Mouse (Mus musculus) erythroblast, embryonic 14.5 days (primary cell): ENCODE results near the gene Abca13. TPM values are rescaled to one million over a fixed set of nuclear protein-coding genes. Genes with fewer than 3 reads are reported as not detected.

ENCODE experiments used
- H3K27me3 ChIP-seq: 2 replicates; pipeline ENCODE4 v1.6.1; 2012; ENCODE audit warnings: inconsistent platforms; ENCODE audit not compliant: control insufficient read depth
- H3K36me3 ChIP-seq: 2 replicates; pipeline ENCODE4 v1.6.1; 2012; ENCODE audit warnings: mild to moderate bottlenecking, inconsistent platforms; ENCODE audit not compliant: control insufficient read depth
- H3K4me1 ChIP-seq: 2 replicates; pipeline ENCODE4 v1.6.1; 2012; ENCODE audit warnings: inconsistent platforms; ENCODE audit not compliant: control insufficient read depth
- H3K4me3 ChIP-seq: replicated peaks from 2 replicates; pipeline ENCODE3; 2012; ENCODE audit warnings: moderate library complexity, mild to moderate bottlenecking, inconsistent platforms
- H3K9me3 ChIP-seq: 2 replicates; pipeline ENCODE4 v1.6.1; 2012; ENCODE audit warnings: low read length, inconsistent platforms, mixed read lengths; ENCODE audit not compliant: control insufficient read depth
- GATA1 ChIP-seq: IDR thresholded peaks from 2 replicates; pipeline ENCODE4 v1.6.1; 2012; ENCODE audit warnings: low read length, inconsistent platforms, mixed read lengths
- TAL1 ChIP-seq: IDR thresholded peaks from 3 replicates; pipeline ENCODE4 v1.6.1; 2012; ENCODE audit warnings: low read length, inconsistent platforms, mixed read lengths
- polyA plus RNA-seq: library from polyadenylated mRNA; stranded (reverse); fragments of >175 nt; gene quantifications from 2 replicates; pipeline ENCODE4 v1.2.3, GENCODE M21; 2012

The Abca13 gene
- polyA plus RNA-seq, 1 experiment, result not detected

GRCm38 (mm10) chr11:9560026-9560425 is 368.3 kb downstream of the Abca13 start:
- H3K36me3 ChIP-seq, result no peaks in the 10 kb centered on the region
- H3K27me3 ChIP-seq, result no peaks in the 10 kb centered on the region
- TF ChIP-seq TAL1, result no peak
- no peak for TF ChIP-seq GATA1

GRCm38 (mm10) chr11:9568302-9568701 is 376.6 kb downstream of the Abca13 start:
- Histone ChIP-seq H3K36me3 (no peaks in the 10 kb centered on the region), H3K4me1 (no peaks in the 10 kb centered on the region), H3K27me3 (no peaks in the 10 kb centered on the region), H3K9me3 (no peaks in the 10 kb centered on the region), H3K4me3 (no peak overlapping the region)
- TF ChIP-seq TAL1, result no peak
- no peak for TF ChIP-seq GATA1

More at GRCm38 (mm10) chr11:9560026-9560425, 368.3 kb downstream of the Abca13 start:
- H3K4me3 ChIP-seq, result no peak overlapping the region
- no peaks in the 10 kb centered on the region for H3K4me1 ChIP-seq
- no peaks in the 10 kb centered on the region for H3K9me3 ChIP-seq

GRCm38 (mm10) chr11:9570319-9570718 is 378.6 kb downstream of the Abca13 start:
- Histone ChIP-seq H3K27me3 (no peaks in the 10 kb centered on the region), H3K36me3 (no peaks in the 10 kb centered on the region), H3K9me3 (no peaks in the 10 kb centered on the region), H3K4me3 (no peak overlapping the region), H3K4me1 (no peaks in the 10 kb centered on the region)
- TF ChIP-seq GATA1 (no peak), TAL1 (no peak)

GRCm38 (mm10) chr11:9574894-9575293 is 383.2 kb downstream of the Abca13 start:
- no peak for TF ChIP-seq TAL1
- TF ChIP-seq GATA1, result no peak
- no peaks in the 10 kb centered on the region for H3K27me3 ChIP-seq
- no peaks in the 10 kb centered on the region for H3K4me1 ChIP-seq
- H3K36me3 ChIP-seq, result no peaks in the 10 kb centered on the region
- H3K9me3 ChIP-seq, result no peaks in the 10 kb centered on the region
- H3K4me3 ChIP-seq, result no peak overlapping the region

GRCm38 (mm10) chr11:9591757-9592316 is 400.1 kb downstream of the Abca13 start:
- no peak for TF ChIP-seq GATA1
- TF ChIP-seq TAL1, result no peak
- Histone ChIP-seq H3K36me3 (no peaks in the 10 kb centered on the region), H3K4me3 (no peak overlapping the region), H3K9me3 (0 out of 2 replicates have a peak, but pooled peaks cover 3% of the 10 kb centered on the region), H3K4me1 (no peaks in the 10 kb centered on the region), H3K27me3 (no peaks in the 10 kb centered on the region)

GRCm38 (mm10) chr11:9597299-9597698 is 405.6 kb downstream of the Abca13 start:
- H3K4me3 ChIP-seq, result no peak overlapping the region
- H3K9me3 ChIP-seq, result no peaks in the 10 kb centered on the region
- no peaks in the 10 kb centered on the region for H3K27me3 ChIP-seq
- H3K4me1 ChIP-seq, result no peaks in the 10 kb centered on the region
- no peaks in the 10 kb centered on the region for H3K36me3 ChIP-seq
- TF ChIP-seq GATA1 (no peak), TAL1 (no peak)

GRCm38 (mm10) chr11:9601096-9601495 is 409.4 kb downstream of the Abca13 start:
- H3K4me3 ChIP-seq, result no peak overlapping the region
- no peaks in the 10 kb centered on the region for H3K9me3 ChIP-seq
- no peaks in the 10 kb centered on the region for H3K36me3 ChIP-seq
- no peaks in the 10 kb centered on the region for H3K27me3 ChIP-seq
- no peak for TF ChIP-seq TAL1
- no peak for TF ChIP-seq GATA1
- H3K4me1 ChIP-seq, result no peaks in the 10 kb centered on the region

- H3K9me3 ChIP-seq, result no peaks in the 10 kb centered on the region
- TF ChIP-seq TAL1, result no peak
- TF ChIP-seq GATA1, result no peak
- H3K4me1 ChIP-seq, result no peaks in the 10 kb centered on the region
- H3K4me3 ChIP-seq, result no peak overlapping the region
- no peaks in the 10 kb centered on the region for H3K27me3 ChIP-seq
- no peaks in the 10 kb centered on the region for H3K36me3 ChIP-seq
These were observed 410.4 kb downstream of the Abca13 start for GRCm38 (mm10) chr11:9602137-9602536.

GRCm38 (mm10) chr11:9608249-9608648 is 416.5 kb downstream of the Abca13 start:
- no peaks in the 10 kb centered on the region for H3K36me3 ChIP-seq
- TF ChIP-seq TAL1, result no peak
- TF ChIP-seq GATA1, result no peak
- no peak overlapping the region for H3K4me3 ChIP-seq
- no peaks in the 10 kb centered on the region for H3K9me3 ChIP-seq
- H3K27me3 ChIP-seq, result no peaks in the 10 kb centered on the region
- no peaks in the 10 kb centered on the region for H3K4me1 ChIP-seq

- Histone ChIP-seq H3K27me3 (no peaks in the 10 kb centered on the region), H3K4me1 (no peaks in the 10 kb centered on the region), H3K4me3 (no peak overlapping the region), H3K9me3 (no peaks in the 10 kb centered on the region), H3K36me3 (no peaks in the 10 kb centered on the region)
- TF ChIP-seq GATA1, result no peak
- no peak for TF ChIP-seq TAL1
These were observed 417.3 kb downstream of the Abca13 start for GRCm38 (mm10) chr11:9609075-9609474.
